Mouse (Mus musculus) CH12.LX (cell line): Measurements from ENCODE around the gene Vps45. TPM values are rescaled to one million over a fixed set of nuclear protein-coding genes. Genes with fewer than 3 reads are reported as not detected.

Source experiments
- DNase-seq: peaks from one replicate; pipeline ENCODE4 v3.0.0-alpha.2; 2013; ENCODE audit errors: extremely low read depth
- H3K27ac ChIP-seq: 2 replicates; pipeline ENCODE4 v1.5.1; 2012; ENCODE audit warnings: low read depth, mild to moderate bottlenecking, control low read depth, moderate library complexity; ENCODE audit not compliant: insufficient read depth
- H3K27me3 ChIP-seq: replicated peaks from 2 replicates; pipeline ENCODE3; 2012; ENCODE audit warnings: inconsistent platforms
- H3K36me3 ChIP-seq, 2 experiments: replicated peaks in 1 of 2; 2 replicates each; pipeline versions ENCODE3 to v1.6.1; 2012; ENCODE audit warnings: inconsistent platforms in 1 of 2, low read length in 1 of 2, mild to moderate bottlenecking in 1 of 2, mixed read lengths in 1 of 2, moderate library complexity in 1 of 2; ENCODE audit not compliant: control insufficient read depth in 1 of 2, insufficient read depth in 1 of 2
- H3K4me1 ChIP-seq, 2 experiments: 2 replicates each; pipeline ENCODE4 v1.6.1; 2012; ENCODE audit warnings: inconsistent platforms in 1 of 2, moderate library complexity in 1 of 2; ENCODE audit not compliant: insufficient read depth in 2 of 2, control insufficient read depth in 1 of 2
- H3K4me2 ChIP-seq: 2 replicates; pipeline ENCODE4 v1.6.1; 2012; ENCODE audit warnings: low read depth, mild to moderate bottlenecking, control low read depth; ENCODE audit not compliant: poor library complexity, insufficient read depth, severe bottlenecking
- H3K4me3 ChIP-seq, 3 experiments: fragments of 150-350 bp in 1 of 3; sonication (generic) in 1 of 3; replicated peaks in 1 of 3; 2 replicates each; pipeline versions ENCODE3 to v1.5.1; 2011 to 2012; ENCODE audit warnings: low read depth in 2 of 3, low read length in 2 of 3, mild to moderate bottlenecking in 2 of 3, moderate library complexity in 2 of 3, control low read depth in 1 of 3, improper control_type of control experiment in 1 of 3, inconsistent platforms in 1 of 3, mixed read lengths in 1 of 3; ENCODE audit not compliant: poor library complexity in 1 of 3
- H3K79me2 ChIP-seq: replicated peaks from 2 replicates; pipeline ENCODE4 v1.6.1; 2012; ENCODE audit warnings: mild to moderate bottlenecking, moderate library complexity; ENCODE audit not compliant: control insufficient read depth, poor library complexity, insufficient read depth, severe bottlenecking; ENCODE audit errors: extremely low read depth
- H3K9ac ChIP-seq: 2 replicates; pipeline ENCODE4 v1.6.1; 2012; ENCODE audit warnings: low read depth, mild to moderate bottlenecking, control low read depth, moderate library complexity; ENCODE audit not compliant: insufficient read depth
- H3K9me3 ChIP-seq: replicated peaks from 2 replicates; pipeline ENCODE3; 2012; ENCODE audit warnings: low read length, inconsistent platforms, mixed read lengths
- E2F4 ChIP-seq: IDR thresholded peaks from 2 replicates; pipeline ENCODE4 v1.6.1; 2011; ENCODE audit warnings: low read depth, low read length, improper control_type of control experiment; ENCODE audit not compliant: insufficient replicate concordance
- JUN ChIP-seq: IDR thresholded peaks from 2 replicates; pipeline ENCODE4 v1.6.1; 2011; ENCODE audit warnings: low read depth, mild to moderate bottlenecking, low read length, improper control_type of control experiment, moderate library complexity; ENCODE audit not compliant: insufficient read depth
- JUND ChIP-seq: conservative IDR thresholded peaks from 2 replicates; pipeline ENCODE4 v1.6.1; 2011; ENCODE audit warnings: low read depth, low read length, improper control_type of control experiment
- MEF2A ChIP-seq: IDR thresholded peaks from 2 replicates; pipeline ENCODE4 v1.6.1; 2014; ENCODE audit warnings: low read depth, mild to moderate bottlenecking, inconsistent platforms, low read length, improper control_type of control experiment, borderline replicate concordance
- TBP ChIP-seq: conservative IDR thresholded peaks from 2 replicates; pipeline ENCODE4 v1.6.1; 2011; ENCODE audit warnings: low read depth, low read length, improper control_type of control experiment
- TCF12 ChIP-seq: IDR thresholded peaks from 2 replicates; pipeline ENCODE4 v1.6.1; 2014; ENCODE audit warnings: low read depth, mild to moderate bottlenecking, inconsistent platforms, low read length, improper control_type of control experiment
- UBTF ChIP-seq: IDR thresholded peaks from 2 replicates; pipeline ENCODE4 v1.6.1; 2012; ENCODE audit warnings: low read depth, mild to moderate bottlenecking, inconsistent platforms, low read length, improper control_type of control experiment, moderate library complexity
- USF1 ChIP-seq: IDR thresholded peaks from 2 replicates; pipeline ENCODE4 v1.6.1; 2014; ENCODE audit warnings: low read depth, mild to moderate bottlenecking, inconsistent platforms, low read length, improper control_type of control experiment
- ZKSCAN1 ChIP-seq: IDR thresholded peaks from 2 replicates; pipeline ENCODE4 v1.6.1; 2012; ENCODE audit warnings: low read depth, inconsistent platforms, low read length, improper control_type of control experiment, borderline replicate concordance
- ZMIZ1 ChIP-seq: IDR thresholded peaks from 2 replicates; pipeline ENCODE4 v1.6.1; 2012; ENCODE audit warnings: low read depth, mild to moderate bottlenecking, inconsistent platforms, low read length, improper control_type of control experiment
- dilution Hi-C: fragments of 300-500 bp; cut with MboI; formaldehyde crosslinking; loops from 2 replicates; pipeline ENCODE4 v1.14.3; 2020; ENCODE audit warnings: low sequenced_read_pairs; ENCODE audit not compliant: extremely low pct_unique_long_range_greater_than_20kb, extremely low pct_ligation_motif_present
- in situ Hi-C: fragments of 300-500 bp; cut with MboI; formaldehyde crosslinking; loops from 3 replicates; pipeline ENCODE4 v1.14.3; 2019; ENCODE audit warnings: low sequenced_read_pairs, low pct_ligation_motif_present, low pct_unique_long_range_greater_than_20kb, mixed read lengths
- polyA plus RNA-seq: library from polyadenylated mRNA; unstranded; fragments of >175 nt; gene quantifications from 2 replicates; pipeline ENCODE4 v1.2.1, GENCODE M21; 2012; ENCODE audit warnings: low read depth; ENCODE audit not compliant: insufficient read length
- total RNA-seq, 2 experiments: library from RNA; depleted of rRNA; stranded (reverse); fragments of 300-350 nt in 1 of 2; fragments of >200 nt in 1 of 2; gene quantifications; 2 replicates each; pipeline ENCODE4 v1.2.3; 2012 to 2014

Gene Vps45
- total and polyA plus RNA-seq, 3 experiments, result 16.2 to 20.8 (median 16.8) TPM

DNA sequence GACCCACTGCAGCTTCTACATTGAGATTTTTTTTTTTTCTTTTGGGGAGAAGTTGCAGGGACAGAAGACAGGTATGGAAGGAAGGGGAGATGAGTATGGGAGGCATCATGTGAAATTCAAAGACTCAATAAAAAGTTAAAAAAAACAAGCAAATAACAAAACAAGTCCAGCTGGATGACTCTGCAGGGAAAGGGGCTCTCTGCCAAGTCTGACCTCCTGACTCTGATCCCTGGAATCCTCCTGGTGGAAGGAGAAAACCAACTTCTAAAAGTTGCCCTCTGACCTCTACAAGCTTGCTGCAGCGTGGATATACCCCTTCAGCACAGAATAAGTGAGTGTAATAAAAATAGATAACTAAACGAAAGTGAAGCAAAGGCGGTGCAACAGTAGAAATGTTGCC, 20.4 kb upstream of the Vps45 start:
- no peak overlapping the region for H3K27ac ChIP-seq
- no peak for DNase-seq
- H3K9ac ChIP-seq, result no peak overlapping the region
- H3K4me3 ChIP-seq, result no peak overlapping the region
- in situ Hi-C loops (no loop called here), dilution Hi-C loops (no loop called here)
- no peak overlapping the region for H3K4me2 ChIP-seq
- TF ChIP-seq JUND (no peak), ZMIZ1 (no peak), E2F4 (no peak), ZKSCAN1 (no peak), USF1 (no peak), TBP (no peak), MEF2A (no peak), JUN (no peak)
- no peaks in the 10 kb centered on the region for H3K27me3 ChIP-seq
- H3K36me3 ChIP-seq, result no peaks in the 10 kb centered on the region
- H3K79me2 ChIP-seq, result no peaks in the 10 kb centered on the region
- no peaks in the 10 kb centered on the region for H3K4me1 ChIP-seq
- no peaks in the 10 kb centered on the region for H3K9me3 ChIP-seq

DNA sequence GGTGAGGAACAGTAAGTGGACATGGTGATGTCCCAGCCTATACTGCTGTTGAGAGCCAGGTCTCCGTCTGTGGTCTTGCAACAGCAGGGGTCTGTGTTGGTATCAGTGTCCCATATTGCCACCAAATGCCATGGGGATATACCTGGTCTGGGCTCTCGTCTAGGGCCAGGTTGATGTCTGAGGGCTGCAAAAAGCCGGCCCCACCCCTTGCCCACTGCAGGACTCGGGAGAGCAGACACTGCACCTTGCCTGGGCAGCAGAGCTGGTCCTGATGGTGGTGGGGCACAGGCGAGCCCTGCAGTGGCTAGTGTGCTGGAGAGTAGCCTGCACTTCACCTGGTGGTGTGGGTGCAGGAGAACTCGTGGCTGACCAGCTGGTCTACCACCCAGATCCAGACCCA, 19.8 kb upstream of the Vps45 start:
- Histone ChIP-seq H3K9me3 (no peaks in the 10 kb centered on the region), H3K4me2 (no peak overlapping the region), H3K27me3 (no peaks in the 10 kb centered on the region), H3K36me3 (no peaks in the 10 kb centered on the region), H3K27ac (no peak overlapping the region), H3K4me3 (no peak overlapping the region)
- in situ Hi-C loops, result no loop called here
- DNase-seq, result no peak
- TF ChIP-seq MEF2A, result no peak
- TF ChIP-seq, all 38 proteins: peak for 0
- H3K4me1 ChIP-seq, result peaks cover 2% of the 10 kb centered on the region in 2 experiments; a peak in 3 of 4 replicates
- H3K9ac ChIP-seq, result no peak overlapping the region
- dilution Hi-C loops, result no loop called here
- no peaks in the 10 kb centered on the region for H3K79me2 ChIP-seq

DNA sequence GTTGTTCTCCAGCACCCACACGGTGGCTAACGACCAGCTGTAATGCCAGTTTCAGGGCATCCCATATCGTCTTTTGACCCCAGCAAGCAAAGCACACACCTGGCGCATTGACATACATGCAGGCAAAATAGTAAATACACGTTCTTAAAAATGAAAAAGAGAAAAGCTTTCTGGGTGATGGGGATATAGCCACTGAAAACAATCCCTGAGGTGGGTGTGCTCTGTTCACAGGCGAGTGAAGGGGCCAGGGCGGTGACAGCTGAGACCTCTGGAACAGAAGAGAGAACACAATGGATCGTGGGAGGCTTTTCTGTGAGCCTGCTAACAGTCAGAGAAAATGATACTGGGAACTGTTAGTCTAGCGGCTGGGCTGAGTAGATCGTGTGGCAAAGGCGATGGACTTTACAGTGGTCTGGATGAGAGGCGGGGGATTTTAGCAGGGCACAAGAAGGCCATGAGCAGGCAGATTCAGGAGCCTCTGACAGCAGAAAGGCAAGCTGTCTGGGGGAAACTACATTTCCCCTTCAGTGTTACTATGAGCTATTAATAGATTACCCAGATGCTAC, 14.7 kb upstream of the Vps45 start:
- dilution Hi-C loops (no loop called here), in situ Hi-C loops (no loop called here)

More for the DNA sequence above, 14.7 kb upstream of the Vps45 start:
- H3K9ac ChIP-seq, result no peak overlapping the region
- H3K9me3 ChIP-seq, result no peaks in the 10 kb centered on the region
- H3K4me1 ChIP-seq, result peaks cover 8 to 27% of the 10 kb centered on the region in 2 experiments; a peak in 3 of 4 replicates
- H3K36me3 ChIP-seq, result no peaks in the 10 kb centered on the region
- peak; percentile 22 for DNase-seq
- no peak overlapping the region for H3K4me3 ChIP-seq
- no peaks in the 10 kb centered on the region for H3K27me3 ChIP-seq
- no peak overlapping the region for H3K27ac ChIP-seq
- H3K79me2 ChIP-seq, result no peaks in the 10 kb centered on the region
- H3K4me2 ChIP-seq, result peak overlapping the region; percentile 43
- TF ChIP-seq TCF12 (no peak), MEF2A (peak; percentile 79), UBTF (no peak)
